Mouse (Mus musculus): ENCODE data around the gene Kirrel3. TPM values are rescaled to one million over a fixed set of nuclear protein-coding genes. Genes with fewer than 3 reads are reported as not detected.

The Kirrel3 gene
- total RNA-seq (2021), result under 1 TPM; 0.64 to 0.83 TPM

GRCm38 (mm10) chr9:34485759-34486431 is at the start of gene Kirrel3:
Kirrel3 (plus strand) TSS chr9:34485894.
- peak; percentile 6 for DNase-seq (ENCODE audit: low spot score)
- intact Hi-C loops (cut with DNase I), result loop anchor here (10.0 kb wide), 2 partner anchors 431 to 1221 kb away; no protein-coding TSS in a partner anchor

- intact Hi-C loops (cut with DNase I), result no loop called here
- DNase-seq (ENCODE audit: low spot score), result no peak
These were observed 45.0 kb upstream of the Kirrel3 start for GRCm38 (mm10) chr9:34440721-34441120.

DNA sequence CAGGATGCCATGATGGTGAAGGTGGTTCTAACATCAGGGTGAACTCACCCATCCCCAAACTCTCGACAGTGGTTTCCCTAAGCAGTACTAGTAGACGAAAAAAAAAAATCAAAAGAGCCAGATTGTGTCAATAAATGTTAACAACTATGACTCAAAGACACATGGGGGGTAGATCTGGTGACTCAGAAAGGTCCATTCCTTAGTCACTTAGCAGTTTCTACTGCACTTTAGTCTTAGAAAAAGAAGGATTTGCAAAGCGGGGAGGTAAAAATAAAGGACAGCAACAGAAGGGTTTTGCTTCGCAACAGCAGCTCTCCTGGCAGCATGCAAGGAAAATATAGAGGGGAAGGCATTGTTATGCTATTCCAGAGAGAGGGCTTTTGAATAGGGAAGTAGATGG is 41.7 kb upstream of the Kirrel3 start:
- intact Hi-C loops (cut with DNase I), result no loop called here
- DNase-seq (ENCODE audit: low spot score), result no peak

- no peak for DNase-seq (ENCODE audit: low spot score)
- intact Hi-C loops (cut with DNase I), result no loop called here
These were observed 39.0 kb upstream of the Kirrel3 start for GRCm38 (mm10) chr9:34446497-34447350.

GRCm38 (mm10) chr9:34447736-34448135 is 38.0 kb upstream of the Kirrel3 start:
- intact Hi-C loops (cut with DNase I), result no loop called here
- no peak for DNase-seq (ENCODE audit: low spot score)

- DNase-seq (ENCODE audit: low spot score), result no peak
- intact Hi-C loops (cut with DNase I), result no loop called here
These were observed 37.2 kb upstream of the Kirrel3 start for GRCm38 (mm10) chr9:34448467-34448866.

DNA sequence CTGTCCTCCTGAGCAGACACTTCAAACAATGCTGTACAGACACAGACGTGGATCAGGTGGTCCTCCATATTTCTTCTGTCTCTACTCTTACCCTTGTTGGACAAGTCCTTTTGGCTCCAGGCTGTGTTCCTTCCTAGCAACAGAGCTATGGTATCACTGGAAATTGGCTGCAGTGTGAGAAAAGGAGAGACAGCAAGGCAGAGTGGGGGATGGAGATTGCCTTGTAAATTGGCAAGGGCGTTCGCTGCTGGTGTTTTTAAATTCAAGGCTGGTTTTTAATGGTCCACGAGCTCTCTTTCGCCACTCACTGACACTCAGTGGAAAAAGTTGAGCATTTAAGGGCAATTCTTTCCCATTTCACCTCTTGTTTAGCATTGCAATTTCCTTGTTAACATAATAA is 27.5 kb upstream of the Kirrel3 start:
- no peak for DNase-seq (ENCODE audit: low spot score)
- intact Hi-C loops (cut with DNase I), result no loop called here

DNA sequence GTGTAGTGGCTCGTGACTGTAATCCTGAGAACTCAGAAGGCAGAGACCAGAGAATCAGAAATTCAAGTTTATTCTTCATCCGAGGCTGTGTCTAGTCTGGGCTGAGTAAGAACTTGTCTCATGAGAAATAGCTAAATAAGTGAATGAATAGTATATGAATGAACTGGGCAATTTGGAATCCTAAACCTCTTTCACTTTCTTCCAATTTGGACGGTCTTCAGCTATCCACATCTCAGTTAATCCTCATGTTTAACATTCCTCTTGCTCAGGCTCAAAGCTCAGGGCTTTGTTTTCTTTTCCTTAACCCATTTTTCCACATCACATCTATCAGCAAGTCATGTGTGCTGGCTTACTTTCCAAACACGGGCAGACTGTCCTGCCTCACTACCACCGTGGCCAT is 25.7 kb upstream of the Kirrel3 start:
- intact Hi-C loops (cut with DNase I), result no loop called here

DNA sequence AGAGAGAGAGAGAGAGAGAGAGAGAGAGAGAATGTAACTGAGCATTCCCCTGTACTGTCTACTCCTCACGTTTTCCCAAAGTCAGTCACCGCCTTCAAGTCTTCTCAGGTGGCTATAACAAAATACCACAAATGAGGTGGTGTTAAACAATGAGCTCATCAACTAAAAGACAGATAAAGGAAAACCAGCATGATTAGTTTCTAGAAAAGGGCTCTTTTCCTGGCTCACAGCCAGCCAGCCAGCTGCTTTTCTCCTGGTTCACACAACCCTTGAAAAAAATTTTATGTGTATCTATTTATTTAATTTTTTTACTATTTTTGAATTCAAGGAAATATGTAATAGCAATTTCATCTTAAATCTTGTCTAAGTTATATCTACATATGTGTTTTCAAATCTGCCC is 22.0 kb upstream of the Kirrel3 start:
- no peak for DNase-seq (ENCODE audit: low spot score)
- intact Hi-C loops (cut with DNase I), result no loop called here

More for the DNA sequence above, 25.7 kb upstream of the Kirrel3 start:
- no peak for DNase-seq (ENCODE audit: low spot score)

DNA sequence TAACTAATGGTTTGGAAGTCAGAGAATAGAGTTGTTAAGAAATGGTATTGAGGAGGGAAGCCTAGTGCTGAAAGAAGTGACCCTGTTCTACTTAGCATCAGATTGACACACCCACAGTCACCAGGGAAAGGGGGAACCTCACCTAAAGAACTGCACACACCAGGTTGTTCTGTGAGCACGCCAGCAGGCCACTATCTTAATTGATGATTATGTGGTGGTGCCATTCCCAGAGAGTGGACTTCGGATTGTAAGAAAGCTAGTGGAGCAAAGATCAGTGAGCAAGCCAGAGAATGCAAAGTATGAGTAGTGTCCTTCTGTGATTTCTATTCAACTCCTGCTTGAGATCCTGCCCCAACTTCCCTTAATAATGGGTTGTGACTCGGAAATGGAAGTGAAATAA is 19.6 kb upstream of the Kirrel3 start:
- intact Hi-C loops (cut with DNase I), result no loop called here
- no peak for DNase-seq (ENCODE audit: low spot score)

- intact Hi-C loops (cut with DNase I), result no loop called here
These were observed 16.5 kb upstream of the Kirrel3 start for GRCm38 (mm10) chr9:34469180-34469579.

GRCm38 (mm10) chr9:34476206-34476605 is 9.5 kb upstream of the Kirrel3 start:
- intact Hi-C loops (cut with DNase I), result no loop called here
- no peak for DNase-seq (ENCODE audit: low spot score)

More at GRCm38 (mm10) chr9:34469180-34469579, 16.5 kb upstream of the Kirrel3 start:
- no peak for DNase-seq (ENCODE audit: low spot score)

- intact Hi-C loops (cut with DNase I), result no loop called here
These were observed 7.2 kb upstream of the Kirrel3 start for GRCm38 (mm10) chr9:34478494-34478893.

DNA sequence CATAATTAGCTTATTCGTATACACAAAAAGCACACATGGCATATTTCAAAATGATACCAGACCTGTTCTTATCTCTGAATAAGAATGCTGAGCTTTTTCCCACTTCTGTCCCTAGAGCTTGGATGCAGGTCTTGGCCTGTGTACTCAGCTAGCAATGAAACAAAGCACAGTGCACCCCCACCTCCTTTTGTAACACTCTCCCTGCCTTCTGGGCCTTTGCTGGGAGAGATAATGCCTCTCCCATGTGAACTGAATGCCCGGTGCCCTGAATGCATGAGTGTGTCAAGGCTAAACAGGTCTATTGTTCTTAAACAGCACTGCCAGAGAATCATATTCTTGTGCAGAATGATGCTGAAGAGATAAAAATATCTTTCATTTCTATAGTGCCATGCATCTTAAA is 2.5 kb upstream of the Kirrel3 start:
- intact Hi-C loops (cut with DNase I), result loop anchor here (10.0 kb wide), 2 partner anchors 428 to 1218 kb away; no protein-coding TSS in a partner anchor
- no peak for DNase-seq (ENCODE audit: low spot score)

More at GRCm38 (mm10) chr9:34478494-34478893, 7.2 kb upstream of the Kirrel3 start:
- no peak for DNase-seq (ENCODE audit: low spot score)

DNA sequence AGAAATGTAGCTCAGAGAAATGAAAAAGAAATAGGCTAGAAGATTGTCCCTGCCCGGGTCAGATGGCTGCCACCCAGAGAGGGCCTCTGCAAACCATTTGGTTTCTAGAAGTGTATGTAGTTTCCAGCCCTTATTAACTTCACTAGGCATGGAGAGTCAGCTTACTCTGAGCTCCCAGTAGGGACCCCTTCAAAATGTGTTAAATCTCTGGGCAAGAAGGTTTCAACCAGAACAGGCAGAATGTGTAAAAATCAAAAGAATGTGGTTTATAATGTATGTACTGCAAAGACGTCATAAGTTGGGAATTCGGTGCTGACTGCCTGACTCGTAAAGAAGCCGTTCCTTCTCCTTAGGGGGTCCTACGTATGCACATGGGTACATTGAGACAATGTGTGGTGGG is 1.0 kb upstream of the Kirrel3 start:
- no peak for DNase-seq (ENCODE audit: low spot score)
- intact Hi-C loops (cut with DNase I), result loop anchor here (10.0 kb wide), 2 partner anchors 430 to 1220 kb away; no protein-coding TSS in a partner anchor

GRCm38 (mm10) chr9:34488267-34488666 is 2.6 kb downstream of the Kirrel3 start:
- intact Hi-C loops (cut with DNase I), result loop anchor here (10.0 kb wide), 2 partner anchors 433 to 1223 kb away; no protein-coding TSS in a partner anchor
- DNase-seq (ENCODE audit: low spot score), result no peak

DNA sequence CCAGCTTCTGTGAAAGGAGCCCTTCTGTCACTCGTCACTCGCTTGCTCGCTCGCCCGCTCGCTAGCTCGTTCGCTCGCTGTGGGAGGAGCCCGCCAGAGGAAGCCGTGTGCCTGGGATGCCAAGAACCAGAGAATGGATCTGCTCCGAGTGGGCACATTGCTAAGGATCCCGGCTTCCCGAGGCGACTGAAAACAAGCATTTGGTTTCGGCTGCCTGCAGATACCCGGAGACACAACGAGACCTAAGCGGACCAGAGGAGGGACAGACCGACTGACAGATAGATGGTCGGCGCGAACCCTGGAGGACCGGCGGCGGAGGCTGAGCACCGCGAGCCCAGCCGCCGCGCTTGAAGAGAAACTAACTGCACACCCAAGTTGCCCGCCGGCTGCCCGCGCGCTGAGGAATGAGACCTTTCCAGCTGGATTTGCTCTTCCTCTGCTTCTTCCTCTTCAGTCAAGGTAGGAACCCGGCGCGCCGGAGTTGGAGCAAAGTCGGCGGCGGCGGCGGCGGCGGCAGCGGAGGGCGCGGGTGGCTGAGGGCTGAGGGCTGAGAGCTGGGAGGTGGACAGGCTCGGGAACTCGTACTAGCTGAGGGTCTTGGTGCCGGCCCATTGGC is 3.1 kb downstream of the Kirrel3 start:
- intact Hi-C loops (cut with DNase I), result loop anchor here (10.0 kb wide), 2 partner anchors 434 to 1224 kb away; no protein-coding TSS in a partner anchor
- DNase-seq (ENCODE audit: low spot score), result peak; percentile 3

- intact Hi-C loops (cut with DNase I), result loop anchor here (10.0 kb wide), 2 partner anchors 435 to 1225 kb away; no protein-coding TSS in a partner anchor
- no peak for DNase-seq (ENCODE audit: low spot score)
These were observed 3.6 kb downstream of the Kirrel3 start for GRCm38 (mm10) chr9:34489316-34489710.

DNA sequence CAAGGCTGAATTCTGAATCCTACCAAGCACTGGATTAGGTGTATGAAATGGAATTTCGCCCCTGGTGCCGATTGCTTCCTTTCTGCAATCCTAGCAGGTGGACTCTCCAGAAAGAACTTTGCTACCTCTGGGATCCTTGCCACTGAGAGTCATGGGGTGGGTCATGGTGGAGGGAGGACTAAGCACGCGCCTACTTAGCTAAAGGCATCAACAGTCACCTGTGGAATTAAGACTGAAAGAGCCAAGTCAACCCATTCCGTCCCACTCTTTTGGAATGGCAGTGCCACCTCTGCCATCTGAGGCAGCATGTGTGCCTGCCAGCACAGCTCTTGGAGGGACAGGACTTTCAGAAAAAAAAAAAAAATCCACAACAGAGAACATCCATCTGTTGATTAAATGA is 4.1 kb downstream of the Kirrel3 start:
- no peak for DNase-seq (ENCODE audit: low spot score)
- intact Hi-C loops (cut with DNase I), result loop anchor here (10.0 kb wide), 2 partner anchors 435 to 1225 kb away; no protein-coding TSS in a partner anchor

DNA sequence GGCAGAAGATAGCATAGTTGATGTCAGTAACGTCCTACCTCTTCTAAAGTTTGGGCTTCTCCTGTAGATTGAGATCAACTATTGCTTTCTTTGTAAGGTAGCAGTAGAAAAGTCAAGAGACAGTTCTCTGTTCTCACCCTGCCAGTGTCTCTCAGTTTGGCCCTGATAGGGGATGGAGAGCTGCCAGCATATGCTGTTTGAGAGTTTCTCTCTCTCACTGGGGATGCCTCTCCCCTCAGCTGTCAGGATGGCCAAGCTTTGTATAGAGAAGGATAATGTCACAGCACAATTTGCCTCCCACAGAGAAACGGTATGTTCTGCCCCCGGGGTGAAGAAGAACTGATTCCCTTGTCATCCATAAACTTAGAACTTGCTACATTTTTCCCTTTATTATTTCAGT is 6.4 kb downstream of the Kirrel3 start:
- intact Hi-C loops (cut with DNase I), result no loop called here
- DNase-seq (ENCODE audit: low spot score), result no peak

All from heart, postnatal 25 days (tissue).